Mouse (Mus musculus) olfactory bulb, adult 2 months (tissue): Measurements from ENCODE around the gene Umad1.

Source experiments
- CTCF ChIP-seq: fragments of 200-500 bp; IDR thresholded peaks from 2 replicates; pipeline ENCODE4 v1.5.1; 2012; ENCODE audit warnings: low read depth, mild to moderate bottlenecking, low read length, moderate library complexity; ENCODE audit not compliant: insufficient read depth
- POLR2A ChIP-seq: fragments of 200-500 bp; IDR thresholded peaks from 2 replicates; pipeline ENCODE4 v1.6.1; 2012; ENCODE audit warnings: mild to moderate bottlenecking, low read depth, low read length, moderate library complexity; ENCODE audit not compliant: insufficient read depth

DNA sequence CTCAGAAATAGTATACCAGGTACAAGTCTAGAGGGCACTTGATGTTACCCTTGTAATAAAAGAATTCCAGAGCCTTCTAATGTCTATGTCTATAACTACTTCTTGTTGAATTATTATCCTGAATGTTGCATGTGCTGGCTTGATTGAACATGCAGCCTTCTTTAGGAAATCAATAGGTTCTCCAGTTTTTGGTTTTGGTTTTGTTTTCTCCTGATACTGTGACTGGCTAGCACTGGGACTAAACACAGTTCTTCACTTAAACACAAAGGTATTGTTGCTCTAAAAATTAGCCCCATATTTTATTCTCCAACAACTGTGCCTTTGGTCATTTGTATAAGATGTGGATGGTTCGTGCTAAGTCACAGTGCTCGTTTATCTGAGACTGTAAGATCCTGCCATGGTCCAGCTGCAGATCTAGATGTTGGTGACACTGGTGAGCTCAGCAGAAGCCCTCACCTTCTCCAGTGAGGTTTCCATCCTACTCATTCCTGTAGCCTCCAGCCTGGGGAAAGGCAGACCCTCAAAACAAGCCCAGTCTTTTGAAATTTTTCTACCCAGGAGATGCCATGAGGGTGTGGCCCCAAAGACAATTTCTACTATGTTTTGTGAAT lies 90.1 kb downstream of the Umad1 start:
- no peak for TF ChIP-seq POLR2A
- TF ChIP-seq CTCF: no peak
